Mouse (Mus musculus) neural tube, embryonic 11.5 days (tissue): ENCODE measurements around the gene Zbtb8a. TPM values are rescaled to one million over a fixed set of nuclear protein-coding genes. Genes with fewer than 3 reads are reported as not detected.

ENCODE experiments used
- ATAC-seq: fragments of 200-750 bp; cut with Nextera tagmentation; 2 replicates; pipeline ENCODE4 v1.8.0; 2017; ENCODE audit warnings: moderate number of reproducible peaks, mild to moderate bottlenecking, moderate TSS enrichment, moderate library complexity; ENCODE audit not compliant: insufficient read depth, low FRiP score, low TSS enrichment
- DNase-seq: peaks from one replicate; pipeline ENCODE4 v3.0.0-alpha.2; 2015; ENCODE audit warnings: low spot score
- H3K27ac ChIP-seq: fragments of 300-500 bp; sonication (generic); 2 replicates; pipeline ENCODE4 v1.5.1; 2014; ENCODE audit warnings: low read depth, mild to moderate bottlenecking, low read length
- H3K27me3 ChIP-seq: fragments of 300-500 bp; sonication (generic); 2 replicates; pipeline ENCODE4 v1.6.1; 2014; ENCODE audit warnings: mild to moderate bottlenecking, low read length, mixed read lengths; ENCODE audit not compliant: control insufficient read depth, insufficient read depth
- H3K36me3 ChIP-seq: fragments of 300-500 bp; sonication (generic); 2 replicates; pipeline ENCODE4 v1.6.1; 2014; ENCODE audit warnings: mild to moderate bottlenecking, low read length, moderate library complexity, mixed read lengths; ENCODE audit not compliant: control insufficient read depth, insufficient read depth
- H3K4me1 ChIP-seq: fragments of 300-500 bp; sonication (generic); 2 replicates; pipeline ENCODE4 v1.6.1; 2014; ENCODE audit warnings: low read length, mixed read lengths; ENCODE audit not compliant: control insufficient read depth, insufficient read depth
- H3K4me2 ChIP-seq: fragments of 300-500 bp; sonication (generic); 2 replicates; pipeline ENCODE4 v1.6.1; 2014; ENCODE audit warnings: low read depth, mild to moderate bottlenecking, moderate library complexity
- H3K4me3 ChIP-seq: fragments of 300-500 bp; sonication (generic); 2 replicates; pipeline ENCODE4 v1.5.1; 2014; ENCODE audit warnings: low read depth, low read length
- H3K9ac ChIP-seq: fragments of 300-500 bp; sonication (generic); 2 replicates; pipeline ENCODE4 v1.6.1; 2014; ENCODE audit warnings: mild to moderate bottlenecking, low read length
- H3K9me3 ChIP-seq: fragments of 300-500 bp; sonication (generic); 2 replicates; pipeline ENCODE4 v1.6.1; 2016; ENCODE audit warnings: low read length; ENCODE audit not compliant: control insufficient read depth
- WGBS: fragments of 180-500 bp; shearing (Covaris S2); extraction: QIAGEN DNeasy Blood & Tissue Kit; methylation state at CpG from one replicate; pipeline ENCODE4 v1.1.7; 2014; 5-methylcytosine and 5-hydroxymethylcytosine counted together
- polyA plus RNA-seq: library from polyadenylated mRNA; unstranded; fragments of >200 nt; fragmentation: Nextera tagmentation; extraction: Ambion mirVana; gene quantifications from 2 replicates; pipeline ENCODE4 v1.2.1, GENCODE M21; 2014

Gene Zbtb8a
- polyA plus RNA-seq, 1 experiment from 2014 or later, result 7.4 TPM

DNA sequence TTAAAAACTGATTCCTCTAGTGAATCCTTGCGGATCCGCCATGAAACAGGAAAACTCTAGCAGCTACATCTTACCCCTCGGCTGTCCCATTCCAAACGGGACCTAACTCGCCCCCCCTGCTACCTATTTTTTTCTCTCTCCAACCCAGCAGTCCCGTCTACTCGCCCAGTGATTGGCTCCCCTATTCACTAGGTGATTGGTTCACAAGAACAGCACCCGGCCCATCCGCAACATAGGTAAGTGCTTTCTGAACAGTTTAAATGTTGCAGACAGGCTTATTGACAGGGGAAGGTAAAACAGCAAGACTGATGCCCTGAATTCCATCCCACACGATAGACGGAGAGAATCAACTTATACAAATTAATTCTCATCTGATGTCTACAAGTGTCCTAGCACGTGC is 24.7 kb downstream of the Zbtb8a start:
- no peak overlapping the region for H3K9ac ChIP-seq
- H3K9me3 ChIP-seq, result no peaks in the 10 kb centered on the region
- DNase-seq (no peak), ATAC-seq (no peak)
- WGBS, result 89% methylated on average over 12 of the region's 12 CpGs
- H3K27ac ChIP-seq, result no peak overlapping the region
- no peaks in the 10 kb centered on the region for H3K27me3 ChIP-seq
- no peaks in the 10 kb centered on the region for H3K4me1 ChIP-seq
- H3K36me3 ChIP-seq, result peaks cover 2% of the 10 kb centered on the region; the same call in 1 of the 2 replicates
- no peak overlapping the region for H3K4me3 ChIP-seq
- H3K4me2 ChIP-seq, result no peak overlapping the region

DNA sequence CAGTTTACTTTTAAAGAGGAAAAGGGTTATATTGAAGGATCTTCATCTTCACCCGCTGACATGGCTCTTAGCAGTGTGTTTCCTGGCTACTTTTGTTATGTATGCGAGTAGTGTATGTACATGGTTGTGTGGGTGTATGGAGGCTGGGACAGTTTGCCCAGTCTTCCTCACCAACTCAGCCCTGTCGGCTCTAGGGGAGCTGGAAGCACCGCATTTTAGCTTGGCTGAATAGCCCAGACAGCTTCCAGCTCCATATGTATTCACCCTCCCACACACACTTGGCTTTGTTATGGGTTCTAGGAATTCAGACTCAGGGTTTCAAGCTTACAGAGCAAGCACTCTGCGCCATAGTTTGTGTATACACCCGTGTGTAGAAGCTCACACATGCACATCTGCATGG is 26.8 kb downstream of the Zbtb8a start:
- Histone ChIP-seq H3K27me3 (no peaks in the 10 kb centered on the region), H3K36me3 (peaks cover 2% of the 10 kb centered on the region), H3K9ac (no peak overlapping the region), H3K4me1 (no peaks in the 10 kb centered on the region), H3K27ac (no peak overlapping the region), H3K4me3 (no peak overlapping the region), H3K4me2 (no peak overlapping the region), H3K9me3 (no peaks in the 10 kb centered on the region)
- 77% methylated on average over 6 of the region's 6 CpGs for WGBS
- ATAC-seq (no peak), DNase-seq (no peak)

DNA sequence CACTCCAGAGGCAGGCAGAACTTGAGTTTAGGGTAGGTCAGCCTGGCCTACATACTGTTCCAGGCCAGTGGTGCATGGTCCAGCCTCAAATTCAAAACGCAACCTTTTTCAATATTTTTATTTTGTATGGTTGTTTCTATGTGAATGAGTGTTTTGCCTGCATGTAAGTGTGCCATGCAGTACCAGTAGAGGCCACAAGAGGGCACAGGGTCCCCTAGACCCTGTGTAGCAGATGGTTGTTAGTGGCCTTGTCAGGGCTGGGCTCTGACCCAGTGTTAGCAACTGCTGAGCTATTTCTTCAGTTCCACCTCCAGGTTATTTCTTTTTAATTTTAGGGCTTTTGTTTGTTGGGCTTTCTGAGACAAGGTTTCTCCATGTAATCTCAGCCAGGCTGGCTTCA is 27.3 kb downstream of the Zbtb8a start:
- no peaks in the 10 kb centered on the region for H3K4me1 ChIP-seq
- DNase-seq (peak; percentile 82), ATAC-seq (peak; percentile 38; the same call in 1 of the 2 replicates)
- H3K27ac ChIP-seq, result no peak overlapping the region
- H3K4me3 ChIP-seq, result no peak overlapping the region
- H3K27me3 ChIP-seq, result no peaks in the 10 kb centered on the region
- WGBS, result 18% methylated on average over 1 of the region's 1 CpGs
- no peak overlapping the region for H3K4me2 ChIP-seq
- H3K9ac ChIP-seq, result no peak overlapping the region
- peaks cover 2% of the 10 kb centered on the region; the same call in 1 of the 2 replicates for H3K36me3 ChIP-seq
- H3K9me3 ChIP-seq, result no peaks in the 10 kb centered on the region

DNA sequence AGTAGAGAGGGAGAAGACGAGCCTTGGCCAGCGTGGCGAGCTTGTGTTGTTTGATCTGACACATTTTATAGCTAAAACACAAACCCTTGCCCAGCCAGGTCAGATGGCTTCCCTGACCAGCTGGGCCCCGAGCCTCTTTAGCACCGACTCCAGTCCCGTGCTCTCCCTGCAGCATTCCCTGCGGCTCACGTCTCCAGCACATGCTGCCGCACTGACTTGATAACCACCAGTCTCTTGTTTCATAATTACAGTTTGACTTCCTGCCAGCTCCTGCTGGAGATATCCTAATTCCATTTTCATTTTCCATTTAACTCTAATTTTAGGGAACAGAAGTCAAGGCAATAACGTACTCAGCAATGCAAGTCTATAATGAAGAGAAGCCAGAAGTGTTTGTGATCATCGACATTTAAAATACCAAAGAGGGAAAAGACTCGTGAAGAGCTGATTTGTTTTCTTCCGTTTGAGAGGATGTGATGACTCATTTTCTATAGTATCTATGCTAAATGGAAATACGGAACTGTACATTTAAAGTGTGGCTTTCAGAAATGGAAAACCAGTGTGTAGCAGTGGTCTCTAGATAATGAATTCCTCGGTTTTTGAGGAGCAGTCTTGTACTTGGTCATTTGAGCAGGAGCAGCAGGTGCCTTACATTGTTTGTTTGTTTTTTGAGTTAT is 31.3 kb downstream of the Zbtb8a start:
- Histone ChIP-seq H3K36me3 (peaks cover 10% of the 10 kb centered on the region), H3K27ac (no peak overlapping the region), H3K4me3 (no peak overlapping the region), H3K4me1 (no peaks in the 10 kb centered on the region), H3K27me3 (no peaks in the 10 kb centered on the region), H3K9me3 (no peaks in the 10 kb centered on the region), H3K9ac (no peak overlapping the region), H3K4me2 (no peak overlapping the region)
- no peak for ATAC-seq
- WGBS, result 89% methylated on average over 15 of the region's 15 CpGs
- DNase-seq, result no peak

DNA sequence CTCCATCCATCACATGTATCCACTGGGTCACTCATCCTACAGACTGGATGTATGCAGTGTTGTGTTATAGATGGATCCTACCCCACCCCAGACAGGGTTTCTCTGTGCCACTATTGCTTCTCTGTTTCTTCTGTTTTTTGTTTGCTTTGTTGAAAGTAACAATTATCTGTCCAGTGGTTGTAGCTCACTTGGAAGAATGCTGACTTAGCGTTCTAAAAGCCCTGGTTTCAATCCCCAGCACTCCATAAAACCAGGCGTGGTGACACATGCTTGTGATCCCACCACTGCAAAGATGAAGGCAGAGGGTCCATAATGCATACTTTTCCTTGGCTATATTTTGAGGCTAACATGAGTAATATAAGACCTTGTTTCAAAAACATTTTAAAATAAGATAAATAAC is 35.2 kb downstream of the Zbtb8a start:
- Histone ChIP-seq H3K9ac (no peak overlapping the region), H3K27ac (no peak overlapping the region), H3K4me2 (no peak overlapping the region), H3K9me3 (no peaks in the 10 kb centered on the region), H3K36me3 (peaks cover 10% of the 10 kb centered on the region), H3K27me3 (no peaks in the 10 kb centered on the region), H3K4me3 (no peak overlapping the region), H3K4me1 (no peaks in the 10 kb centered on the region)
- no peak for ATAC-seq
- DNase-seq, result no peak
- WGBS, result 95% methylated on average over 2 of the region's 2 CpGs

DNA sequence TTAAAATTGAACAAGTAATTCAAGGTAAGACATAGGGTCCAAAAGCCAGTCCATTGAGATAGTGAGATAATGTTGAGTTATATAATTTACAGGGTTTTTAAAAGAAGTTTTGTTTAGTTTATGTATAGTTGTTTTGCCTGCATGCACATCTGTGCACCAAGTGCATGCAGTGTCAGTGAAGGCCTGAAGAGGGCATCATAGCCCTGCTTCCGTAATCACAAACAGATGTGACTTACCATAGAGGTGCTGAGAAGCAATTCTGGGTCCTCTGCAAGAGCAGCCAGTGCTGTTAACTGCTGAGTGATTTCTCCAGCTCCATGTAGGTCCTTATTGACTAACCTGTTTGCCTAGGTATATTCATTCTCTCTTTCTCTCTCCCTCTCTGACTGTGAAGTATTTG is 36.0 kb downstream of the Zbtb8a start:
- Histone ChIP-seq H3K4me3 (no peak overlapping the region), H3K9me3 (no peaks in the 10 kb centered on the region), H3K27me3 (no peaks in the 10 kb centered on the region), H3K36me3 (peaks cover 10% of the 10 kb centered on the region), H3K4me2 (no peak overlapping the region), H3K9ac (no peak overlapping the region), H3K27ac (no peak overlapping the region), H3K4me1 (no peaks in the 10 kb centered on the region)
- 94% methylated on average over 1 of the region's 1 CpGs for WGBS
- ATAC-seq (no peak), DNase-seq (no peak)

DNA sequence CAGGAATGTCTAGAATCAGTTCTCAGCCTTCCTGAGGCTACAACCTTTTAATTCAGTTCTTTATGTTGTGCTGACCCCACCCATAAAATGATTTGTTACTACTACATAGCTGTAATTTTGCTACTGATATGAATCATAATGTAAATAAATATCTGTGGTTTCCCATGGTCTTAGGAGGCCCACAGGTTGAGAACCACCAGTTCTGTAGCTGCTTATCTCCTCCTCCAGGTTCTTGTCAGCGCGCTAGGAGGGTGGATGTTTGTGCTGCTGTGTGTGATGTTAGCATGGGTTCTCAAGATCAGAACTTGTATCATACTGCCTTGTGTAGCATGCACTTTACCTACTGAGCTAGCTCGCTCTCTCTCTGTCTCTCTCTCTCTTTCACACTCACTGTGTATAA is 38.2 kb downstream of the Zbtb8a start:
- Histone ChIP-seq H3K4me2 (no peak overlapping the region), H3K27me3 (no peaks in the 10 kb centered on the region), H3K27ac (no peak overlapping the region), H3K36me3 (peaks cover 10% of the 10 kb centered on the region), H3K9ac (no peak overlapping the region), H3K4me1 (no peaks in the 10 kb centered on the region), H3K9me3 (no peaks in the 10 kb centered on the region), H3K4me3 (no peak overlapping the region)
- WGBS, result 93% methylated on average over 3 of the region's 3 CpGs
- DNase-seq (no peak), ATAC-seq (no peak)

DNA sequence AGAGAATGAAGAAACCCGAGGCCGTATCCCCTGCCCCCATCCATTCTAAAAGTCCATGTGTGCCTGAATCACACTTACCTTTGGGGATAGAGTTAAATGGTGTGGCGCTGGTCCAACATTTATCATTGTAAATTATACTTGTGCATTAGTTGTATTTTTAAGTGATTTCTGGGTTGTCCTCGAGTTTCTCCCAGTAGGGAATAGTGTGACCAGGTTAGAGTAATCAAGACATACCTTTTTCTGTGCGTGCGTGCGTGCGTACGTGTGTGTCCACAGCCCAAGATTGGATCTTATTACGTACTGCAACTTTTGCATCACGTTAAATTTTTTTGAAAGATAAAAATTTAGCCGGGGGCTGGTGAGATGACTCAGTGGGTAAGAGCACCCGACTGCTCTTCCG is 41.6 kb downstream of the Zbtb8a start:
- Histone ChIP-seq H3K9ac (peak overlapping the region; percentile 98), H3K4me2 (peak overlapping the region; percentile 68), H3K27me3 (no peaks in the 10 kb centered on the region), H3K36me3 (peaks cover under 1% of the 10 kb centered on the region), H3K4me1 (peaks cover 17% of the 10 kb centered on the region), H3K4me3 (peak overlapping the region; percentile 61), H3K9me3 (no peaks in the 10 kb centered on the region), H3K27ac (peak overlapping the region; percentile 63)
- no peak for ATAC-seq
- 55% methylated on average over 14 of the region's 14 CpGs for WGBS
- DNase-seq, result no peak
